In the genomic region with DNA sequence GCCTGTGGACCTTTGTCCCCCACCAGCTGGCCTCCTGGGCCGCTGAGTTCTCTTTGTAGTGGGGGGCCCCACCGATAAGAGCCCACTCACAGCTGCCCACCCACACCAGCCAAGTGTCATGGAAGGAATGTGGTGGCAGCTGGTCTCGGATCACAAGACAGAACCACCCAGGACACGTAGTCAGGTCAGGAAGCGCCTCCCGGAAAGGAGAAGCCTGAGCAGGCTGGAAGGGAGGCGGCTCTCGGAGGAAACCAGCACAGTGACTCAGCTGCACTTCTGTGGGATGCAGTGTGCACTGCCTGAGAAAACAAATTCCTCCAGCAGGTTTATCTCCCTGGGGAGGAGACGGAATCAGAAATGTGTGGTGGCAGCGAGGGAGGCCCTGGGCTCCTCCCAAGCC, we compare ENCODE assay signal across 9 mouse cellular contexts.
DNase-seq lines count a peak whose midpoint lies in the region; ATAC-seq lines count a peak whose summit lies in the region.
"Had no signal": no experiment of that assay in that cellular context is flagged by ENCODE, and none has a peak within 500 bp of the region (broad histone marks: within the 10 kb centered on the region; RNA-seq: fewer than 3 reads in every experiment).

No protein-coding gene starts in this region.

- 84% methylated on average over 10 of the region's 10 CpGs for WGBS in midbrain, embryonic 14.5 days

- intact Hi-C loops in gastrocnemius, postnatal 36 days (cut with DNase I) = no loop called here

- peaks cover 6% of the 10 kb centered on the region; the same call in 1 of the 2 replicates for H3K4me1 ChIP-seq in midbrain, embryonic 14.5 days (ENCODE audit: control insufficient read depth, insufficient read depth, low read length)

- ATAC-seq in granulocyte monocyte progenitor cell, adult 5-6 weeks (replicated peaks; ENCODE audit: poor library complexity, severe bottlenecking) = peak; percentile 38
- peak; percentile 40 for ATAC-seq in megakaryocyte progenitor cell, adult 5-6 weeks (replicated peaks; ENCODE audit: poor library complexity)
- ATAC-seq in midbrain, embryonic 14.5 days (ENCODE audit: low FRiP score, low TSS enrichment) = no peak

- H3K9me3 ChIP-seq in midbrain, embryonic 14.5 days (ENCODE audit: control insufficient read depth, low read length) = no peaks in the 10 kb centered on the region
- H3K9me3 ChIP-seq: G1E had no signal

- no peak overlapping the region for H3K27ac ChIP-seq in midbrain, embryonic 14.5 days (replicated peaks; ENCODE audit: low read depth, low read length)

- H3K4me2 ChIP-seq in midbrain, embryonic 14.5 days (ENCODE audit: low read length) = no peak overlapping the region

- no peaks in the 10 kb centered on the region for H3K36me3 ChIP-seq in midbrain, embryonic 14.5 days (ENCODE audit: control insufficient read depth, insufficient read depth, low read length)
- H3K36me3 ChIP-seq: G1E had no signal

- H3K4me3 ChIP-seq in midbrain, embryonic 14.5 days (replicated peaks; ENCODE audit: low read depth, low read length) = no peak overlapping the region

- no peaks in the 10 kb centered on the region for H3K27me3 ChIP-seq in midbrain, embryonic 14.5 days (ENCODE audit: control insufficient read depth, insufficient read depth, low read length)

- H3K9ac ChIP-seq in midbrain, embryonic 14.5 days (replicated peaks; ENCODE audit: low read length) = no peak overlapping the region

- peak; percentile 46 for DNase-seq in layer of hippocampus, adult 11-12 months (ENCODE audit: low spot score)
- DNase-seq in layer of hippocampus, adult 8-10 months (ENCODE audit: low spot score in 2 of 2) = no peak
- DNase-seq in kidney, postnatal 10 days = peak; percentile 43
- no peak for DNase-seq in midbrain, embryonic 14.5 days
- no peak for DNase-seq in gastrocnemius, postnatal 36 days
- no peak for DNase-seq in layer of hippocampus, postnatal 25 days (ENCODE audit: extremely low spot score in 1 of 2, low spot score in 1 of 2)

Comparison
In these comparisons a context has a peak if more than half of its experiments do, and no peak if none do; other contexts are left out.
1. DNase-seq: peak in layer of hippocampus, adult 11-12 months (single experiment) and kidney, postnatal 10 days (single experiment); none in layer of hippocampus, adult 8-10 months (0 of 2), midbrain, embryonic 14.5 days (single experiment), gastrocnemius, postnatal 36 days (0 of 2) and layer of hippocampus, postnatal 25 days (0 of 2).